Mouse (Mus musculus): ENCODE results near the gene Dnmt1. TPM values are rescaled to one million over a fixed set of nuclear protein-coding genes. Genes with fewer than 3 reads are reported as not detected.

Dnmt1 gene
- polyA plus RNA-seq, 1 experiment from 2014 or later: 92.4 TPM

DNA sequence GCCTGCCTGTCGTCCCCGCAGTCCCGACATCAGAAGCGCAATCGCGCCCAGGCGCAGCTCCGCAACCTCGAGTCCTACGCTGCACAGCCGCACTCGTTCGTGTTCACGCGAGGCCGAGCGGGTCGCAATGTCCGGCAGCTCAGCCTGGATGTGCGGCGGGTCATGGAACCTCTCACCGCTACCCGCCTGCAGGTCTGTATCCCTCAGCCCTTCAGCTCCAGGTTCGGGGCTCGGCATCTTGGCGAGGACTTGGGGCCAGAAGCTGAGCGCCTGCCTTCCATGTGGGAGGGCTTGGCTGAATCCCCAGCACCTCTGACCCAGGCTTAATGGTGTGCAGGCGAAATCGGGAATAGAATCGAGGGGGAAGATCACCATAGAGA lies 71.3 kb downstream of the Dnmt1 start:
- under 1% methylated on average over 30 of the region's 30 CpGs for WGBS

DNA sequence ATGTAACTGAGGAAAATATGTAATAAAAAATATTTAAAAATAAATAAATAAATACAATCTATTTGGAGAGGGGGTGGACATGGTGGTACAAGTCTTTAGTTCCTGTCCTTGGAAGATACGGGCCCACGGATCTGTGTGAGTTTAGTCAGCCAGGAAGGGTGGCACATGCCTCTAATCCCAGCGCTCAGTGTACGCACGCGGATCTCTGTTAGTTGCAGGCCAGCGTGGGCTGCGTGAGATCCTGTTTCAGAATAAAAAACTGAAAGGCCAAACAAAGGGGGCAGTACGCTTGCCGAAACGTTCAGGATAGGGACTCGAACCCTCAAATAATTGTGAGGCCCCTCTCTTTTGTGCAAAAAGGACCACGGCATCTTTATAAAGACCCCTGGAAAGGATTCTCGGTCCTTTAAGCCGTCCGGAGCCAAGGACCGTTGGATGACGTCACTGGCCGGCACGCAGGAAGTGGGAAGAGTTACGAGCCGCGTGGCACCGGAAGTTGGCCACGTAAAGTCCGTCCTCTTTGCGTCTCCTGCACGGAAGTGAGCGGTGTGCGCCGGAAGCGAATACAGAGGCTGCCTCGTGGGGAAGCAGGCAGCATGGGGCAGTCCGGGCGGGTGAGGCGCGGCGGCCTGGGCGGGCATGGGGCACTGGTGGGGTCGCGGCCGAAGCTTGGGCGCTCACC lies 71.8 kb downstream of the Dnmt1 start, which contains the start of gene Ppan:
TSS of gene Ppan (plus strand) at position 472 of the 682 bp plus-strand sequence.
- Histone ChIP-seq H3K4me3 (peak within 1 kb of the TSS; percentile 91), H3K9ac (peak within 1 kb of the TSS; percentile 83), H3K36me3 (peaks cover 36% of the 10 kb centered on the region), H3K4me1 (peaks cover 6% of the 10 kb centered on the region; the same call in 1 of the 2 replicates), H3K27ac (peak within 1 kb of the TSS; percentile 69; the same call in 1 of the 2 replicates), H3K4me2 (replicated peaks) (peak within 1 kb of the TSS; percentile 86), H3K27me3 (replicated peaks) (no peaks in the 10 kb centered on the region), H3K9me3 (0 out of 2 replicates have a peak, but pooled peaks cover 3% of the 10 kb centered on the region)
- WGBS: under 1% methylated on average over 43 of the region's 43 CpGs
- peak; percentile 97 for ATAC-seq (ENCODE audit: low FRiP score, low read depth)

More for the DNA sequence above, 71.3 kb downstream of the Dnmt1 start:
- Histone ChIP-seq H3K4me2 (replicated peaks) (peak overlapping the region; percentile 86), H3K9ac (peak overlapping the region; percentile 83), H3K27me3 (replicated peaks) (no peaks in the 10 kb centered on the region), H3K9me3 (0 out of 2 replicates have a peak, but pooled peaks cover 3% of the 10 kb centered on the region), H3K36me3 (peaks cover 41% of the 10 kb centered on the region), H3K27ac (peak overlapping the region; percentile 69; the same call in 1 of the 2 replicates), H3K4me3 (peak overlapping the region; percentile 91), H3K4me1 (peaks cover 6% of the 10 kb centered on the region; the same call in 1 of the 2 replicates)
- ATAC-seq (ENCODE audit: low FRiP score, low read depth): no peak; the same call in 1 of the 2 replicates

DNA sequence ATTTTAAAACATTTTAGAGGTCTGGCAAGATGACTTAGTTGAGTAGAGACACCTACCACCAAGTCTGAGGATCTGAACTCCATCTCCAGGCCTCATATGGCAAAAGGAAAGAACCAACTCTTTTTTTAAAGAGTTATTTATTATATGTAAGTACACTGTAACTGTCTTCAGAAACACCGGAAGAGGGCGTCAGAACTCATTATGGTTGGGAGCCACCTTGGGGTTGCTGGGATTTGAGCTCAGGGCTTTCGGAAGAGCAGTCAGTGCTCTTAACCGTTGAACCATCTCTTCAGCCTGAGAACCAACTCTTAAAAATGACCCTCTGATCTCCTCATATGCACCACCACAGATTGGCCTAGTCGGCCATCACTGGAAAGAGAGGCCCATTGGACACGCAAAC lies 72.5 kb downstream of the Dnmt1 start:
- ATAC-seq (ENCODE audit: low FRiP score, low read depth): no peak
- H3K9me3 ChIP-seq: 0 out of 2 replicates have a peak, but pooled peaks cover 3% of the 10 kb centered on the region
- H3K4me3 ChIP-seq: no peak overlapping the region
- H3K4me2 ChIP-seq (replicated peaks): peak overlapping the region; percentile 86
- H3K36me3 ChIP-seq: peaks cover 29% of the 10 kb centered on the region
- H3K4me1 ChIP-seq: peaks cover 6% of the 10 kb centered on the region; the same call in 1 of the 2 replicates
- 91% methylated on average over 6 of the region's 6 CpGs for WGBS
- H3K9ac ChIP-seq: no peak overlapping the region
- H3K27me3 ChIP-seq (replicated peaks): no peaks in the 10 kb centered on the region
- H3K27ac ChIP-seq: no peak overlapping the region

DNA sequence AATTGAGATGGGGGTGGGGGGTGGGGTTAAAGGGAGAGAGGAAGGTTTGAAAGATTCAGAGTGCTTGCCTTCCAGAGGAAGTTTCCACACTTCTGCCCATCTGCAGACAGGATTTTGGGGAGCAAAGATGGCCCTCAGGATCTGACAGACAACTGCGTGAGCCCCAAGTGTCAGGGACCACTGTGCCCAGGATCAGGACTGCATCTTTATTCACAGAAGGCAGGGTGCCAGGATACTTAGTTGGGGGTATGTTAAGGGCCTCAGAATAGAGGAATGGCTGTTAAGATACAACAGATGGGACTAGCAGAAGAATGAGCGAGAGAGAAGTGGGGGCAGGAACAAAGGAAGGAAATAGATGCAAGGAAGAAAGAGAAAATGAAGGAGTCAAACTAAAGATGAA lies 73.1 kb downstream of the Dnmt1 start:
- 0 out of 2 replicates have a peak, but pooled peaks cover 3% of the 10 kb centered on the region for H3K9me3 ChIP-seq
- no peak overlapping the region for H3K9ac ChIP-seq
- no peaks in the 10 kb centered on the region for H3K27me3 ChIP-seq (replicated peaks)
- H3K27ac ChIP-seq: no peak overlapping the region
- H3K4me1 ChIP-seq: peaks cover 6% of the 10 kb centered on the region; the same call in 1 of the 2 replicates
- peaks cover 23% of the 10 kb centered on the region for H3K36me3 ChIP-seq
- ATAC-seq (ENCODE audit: low FRiP score, low read depth): no peak
- 96% methylated on average over 2 of the region's 2 CpGs for WGBS
- no peak overlapping the region for H3K4me3 ChIP-seq
- no peak overlapping the region for H3K4me2 ChIP-seq (replicated peaks)

DNA sequence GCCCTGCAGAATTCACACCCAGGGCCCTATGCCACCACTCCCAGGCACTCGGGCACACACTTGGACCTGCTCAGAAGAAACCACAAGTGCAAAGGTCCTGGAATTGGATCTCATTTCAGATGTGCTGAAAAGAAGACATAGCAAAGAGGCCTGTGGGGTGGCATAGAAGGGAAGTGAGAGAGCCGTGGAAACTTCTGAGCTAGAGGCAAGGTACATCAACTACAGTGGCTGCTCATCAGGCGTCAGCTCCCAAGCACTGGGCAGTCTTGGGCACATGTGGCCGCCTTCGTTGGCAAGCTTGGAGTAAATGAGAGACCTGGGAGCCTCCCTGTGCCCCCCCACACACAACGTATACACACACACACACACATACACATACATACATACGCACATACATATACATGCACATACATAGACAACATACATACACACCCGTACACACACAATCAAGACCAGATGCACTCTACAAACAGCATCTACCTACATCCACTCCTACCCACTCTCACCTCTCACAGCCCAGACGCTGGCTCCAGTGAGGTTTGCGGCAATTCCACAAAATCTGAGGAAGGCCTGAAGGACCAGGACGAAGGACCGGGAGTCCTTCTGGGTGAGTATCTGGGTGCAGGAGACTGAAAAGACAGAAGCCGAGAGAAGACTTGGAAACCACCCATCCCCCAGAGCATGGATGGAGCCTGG lies 80.4 kb downstream of the Dnmt1 start, which contains the start of gene Angptl6:
TSS of gene Angptl6 (minus strand) at position 631 of the 696 bp plus-strand sequence.
- no peaks in the 10 kb centered on the region for H3K36me3 ChIP-seq
- no peaks in the 10 kb centered on the region for H3K9me3 ChIP-seq
- no peaks in the 10 kb centered on the region; the same call in 1 of the 2 replicates for H3K27me3 ChIP-seq (replicated peaks)
- peaks cover 3% of the 10 kb centered on the region; the same call in 1 of the 2 replicates for H3K4me1 ChIP-seq
- H3K4me3 ChIP-seq: peak within 1 kb of the TSS; percentile 34
- peak within 1 kb of the TSS; percentile 48 for H3K9ac ChIP-seq
- H3K27ac ChIP-seq: peak within 1 kb of the TSS; percentile 65
- ATAC-seq (ENCODE audit: low FRiP score, low read depth): no peak
- H3K4me2 ChIP-seq (replicated peaks): peak within 1 kb of the TSS; percentile 64
- WGBS: 95% methylated on average over 13 of the region's 13 CpGs

DNA sequence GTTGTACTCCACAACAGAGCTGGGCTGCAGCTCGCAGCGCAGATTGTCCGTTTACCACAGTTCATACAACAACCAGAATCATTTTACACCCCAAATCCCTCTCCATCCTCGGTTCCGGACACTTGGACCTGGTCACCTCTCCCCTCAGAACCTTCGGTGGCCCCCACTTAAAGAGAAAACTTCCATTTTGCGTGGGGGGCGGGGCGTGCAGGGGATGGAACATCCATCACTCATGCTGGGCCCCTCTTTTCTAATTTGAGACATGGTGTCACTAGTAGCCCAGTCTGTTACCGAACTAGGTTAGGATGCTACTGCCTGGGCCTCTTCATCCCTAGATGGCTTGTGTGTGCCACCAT lies 81.0 kb downstream of the Dnmt1 start:
- WGBS: 20% methylated on average over 10 of the region's 10 CpGs
- peak; percentile 14 for ATAC-seq (ENCODE audit: low FRiP score, low read depth)

DNA sequence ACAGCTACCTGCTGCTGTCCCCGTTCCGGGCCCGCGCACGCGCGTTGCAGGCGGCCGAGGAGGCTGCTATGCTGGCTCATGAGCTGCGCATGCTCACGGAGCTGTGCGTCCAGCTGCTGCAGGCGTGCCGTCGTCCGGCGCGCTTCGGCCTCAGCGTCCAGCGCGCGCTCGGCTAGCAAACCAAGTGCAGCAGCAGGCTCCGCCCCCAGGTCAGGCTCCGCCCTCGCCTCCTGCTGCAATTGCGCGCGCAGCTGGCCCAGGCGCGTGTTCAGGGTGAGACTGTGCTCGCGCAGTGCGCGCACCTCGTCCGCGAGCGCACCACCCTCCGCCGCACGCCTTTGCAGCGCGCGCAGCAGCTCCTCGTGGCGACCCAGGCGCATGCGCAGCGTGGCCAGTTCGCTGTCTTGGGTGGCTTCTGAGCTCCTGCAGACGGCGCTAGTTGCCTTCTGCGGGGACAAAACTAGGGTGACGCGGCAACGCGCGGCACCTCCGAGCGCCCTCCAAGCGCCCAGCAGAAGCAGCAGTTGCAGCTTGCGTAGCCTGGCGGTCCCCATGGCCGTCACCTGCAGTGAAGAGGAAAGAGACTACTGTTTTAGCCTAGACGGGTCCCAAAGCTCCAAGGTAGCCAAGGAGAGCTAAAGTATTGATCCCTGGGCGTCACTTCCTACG lies 81.5 kb downstream of the Dnmt1 start:
- H3K27ac ChIP-seq: peak overlapping the region; percentile 65
- peaks cover 3% of the 10 kb centered on the region; the same call in 1 of the 2 replicates for H3K4me1 ChIP-seq
- no peaks in the 10 kb centered on the region for H3K36me3 ChIP-seq
- H3K4me3 ChIP-seq: peak overlapping the region; percentile 34
- H3K4me2 ChIP-seq (replicated peaks): peak overlapping the region; percentile 64
- peak overlapping the region; percentile 48 for H3K9ac ChIP-seq
- H3K27me3 ChIP-seq (replicated peaks): no peaks in the 10 kb centered on the region; the same call in 1 of the 2 replicates
- no peaks in the 10 kb centered on the region for H3K9me3 ChIP-seq
- peak; percentile 95 for ATAC-seq (ENCODE audit: low FRiP score, low read depth)
- WGBS: under 1% methylated on average over 69 of the region's 69 CpGs

More for the DNA sequence above, 81.0 kb downstream of the Dnmt1 start:
- H3K9ac ChIP-seq: peak overlapping the region; percentile 48
- peak overlapping the region; percentile 65 for H3K27ac ChIP-seq
- no peaks in the 10 kb centered on the region; the same call in 1 of the 2 replicates for H3K27me3 ChIP-seq (replicated peaks)
- peaks cover 3% of the 10 kb centered on the region; the same call in 1 of the 2 replicates for H3K4me1 ChIP-seq
- no peaks in the 10 kb centered on the region for H3K36me3 ChIP-seq
- peak overlapping the region; percentile 34 for H3K4me3 ChIP-seq
- no peaks in the 10 kb centered on the region for H3K9me3 ChIP-seq
- peak overlapping the region; percentile 64 for H3K4me2 ChIP-seq (replicated peaks)

DNA sequence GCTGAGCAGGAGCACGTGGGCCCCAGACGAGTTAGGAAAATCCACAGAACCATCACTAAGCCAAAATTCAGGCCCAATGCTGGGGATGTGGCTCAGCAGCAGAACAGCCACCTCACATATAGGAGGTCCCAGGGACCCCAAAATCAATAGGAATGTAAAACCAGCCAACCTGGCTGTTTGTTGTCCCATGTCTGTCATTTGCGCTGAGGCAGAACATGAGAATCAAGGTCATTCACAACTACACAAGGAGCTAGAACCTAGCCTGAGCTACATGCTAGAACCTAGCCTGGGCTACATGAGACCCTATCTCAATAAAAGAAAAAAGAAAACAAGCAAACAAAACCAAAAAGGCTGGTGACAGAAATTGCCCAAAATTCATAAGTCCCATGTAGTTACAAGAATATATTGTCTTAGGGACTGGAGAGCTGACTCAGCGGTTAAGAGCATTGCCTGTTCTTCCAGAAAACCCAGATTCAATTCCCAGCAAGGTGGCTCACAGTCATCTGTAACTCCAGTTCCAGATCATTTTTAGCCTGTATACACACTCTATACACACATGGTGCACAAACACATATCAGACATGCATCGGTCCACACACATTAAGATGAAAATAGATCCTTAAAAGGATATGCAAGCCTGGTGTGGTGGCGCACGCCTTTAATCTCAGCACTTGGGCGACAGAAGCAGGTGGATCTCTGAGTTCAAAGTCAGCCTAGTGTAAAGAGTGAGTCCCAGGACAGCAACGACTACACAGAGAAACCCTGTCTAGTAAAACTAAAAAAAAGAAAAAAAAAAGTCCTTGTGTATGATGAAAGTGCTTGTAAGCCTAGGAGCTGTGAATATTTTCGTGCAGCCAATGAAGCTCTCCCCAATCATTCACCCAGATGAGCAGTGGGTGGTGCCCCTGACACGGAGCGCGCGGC lies 82.3 kb downstream of the Dnmt1 start:
- WGBS: 37% methylated on average over 14 of the region's 14 CpGs
- Histone ChIP-seq H3K9me3 (no peaks in the 10 kb centered on the region), H3K36me3 (no peaks in the 10 kb centered on the region), H3K4me1 (peaks cover 3% of the 10 kb centered on the region; the same call in 1 of the 2 replicates), H3K9ac (0 out of 2 replicates have a peak overlapping the region, but pooled peaks have one; percentile 8), H3K4me2 (replicated peaks) (peak overlapping the region; percentile 64), H3K27me3 (replicated peaks) (no peaks in the 10 kb centered on the region; the same call in none of the 2 replicates), H3K27ac (no peak overlapping the region), H3K4me3 (peak overlapping the region; percentile 34)
- peak; percentile 4; the same call in 1 of the 2 replicates for ATAC-seq (ENCODE audit: low FRiP score, low read depth)

DNA sequence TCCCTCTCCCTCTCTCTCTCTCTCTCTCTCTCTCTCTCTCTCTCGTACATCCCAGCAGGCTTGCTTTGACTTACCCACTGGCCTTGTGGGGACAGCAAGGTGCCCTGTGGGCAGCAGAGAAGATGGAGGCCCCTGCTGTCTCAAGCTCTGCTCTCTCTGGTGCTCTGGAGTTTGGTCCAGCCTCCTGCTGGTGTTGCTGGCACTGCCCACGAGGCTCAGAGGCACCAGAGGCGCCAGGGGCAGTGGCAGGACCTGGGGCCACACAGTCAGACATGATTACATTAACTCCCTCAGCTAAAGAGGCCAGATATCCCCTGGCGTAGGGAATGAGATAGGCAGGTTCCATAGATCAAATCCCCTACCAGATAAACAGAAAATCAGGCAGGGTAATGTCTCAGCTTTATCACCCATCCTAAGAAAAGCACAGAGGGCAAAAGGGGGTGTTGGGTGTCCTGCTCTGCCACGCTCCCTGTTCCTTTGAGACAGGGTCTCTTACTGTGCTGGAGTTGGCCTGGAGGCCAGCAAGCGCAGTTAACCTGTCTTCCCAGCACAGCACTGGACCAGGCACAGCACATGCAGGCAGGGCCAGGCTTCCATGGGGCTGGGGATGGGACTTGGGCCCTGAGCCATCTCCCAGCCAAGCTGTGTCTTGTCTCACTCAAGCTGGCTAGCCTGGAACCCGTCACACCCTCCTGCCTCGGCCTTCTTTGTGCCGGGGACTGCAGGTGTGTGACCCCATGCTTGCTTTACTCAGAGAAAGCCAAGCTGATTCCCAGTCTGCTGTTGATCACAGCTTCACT lies 83.2 kb downstream of the Dnmt1 start:
- Histone ChIP-seq H3K9me3 (no peaks in the 10 kb centered on the region), H3K27ac (no peak overlapping the region), H3K4me2 (replicated peaks) (no peak overlapping the region), H3K36me3 (no peaks in the 10 kb centered on the region), H3K9ac (no peak overlapping the region), H3K4me3 (no peak overlapping the region), H3K4me1 (peaks cover 3% of the 10 kb centered on the region; the same call in 1 of the 2 replicates), H3K27me3 (replicated peaks) (peaks cover 1% of the 10 kb centered on the region)
- WGBS: 72% methylated on average over 8 of the region's 9 CpGs
- ATAC-seq (ENCODE audit: low FRiP score, low read depth): no peak

DNA sequence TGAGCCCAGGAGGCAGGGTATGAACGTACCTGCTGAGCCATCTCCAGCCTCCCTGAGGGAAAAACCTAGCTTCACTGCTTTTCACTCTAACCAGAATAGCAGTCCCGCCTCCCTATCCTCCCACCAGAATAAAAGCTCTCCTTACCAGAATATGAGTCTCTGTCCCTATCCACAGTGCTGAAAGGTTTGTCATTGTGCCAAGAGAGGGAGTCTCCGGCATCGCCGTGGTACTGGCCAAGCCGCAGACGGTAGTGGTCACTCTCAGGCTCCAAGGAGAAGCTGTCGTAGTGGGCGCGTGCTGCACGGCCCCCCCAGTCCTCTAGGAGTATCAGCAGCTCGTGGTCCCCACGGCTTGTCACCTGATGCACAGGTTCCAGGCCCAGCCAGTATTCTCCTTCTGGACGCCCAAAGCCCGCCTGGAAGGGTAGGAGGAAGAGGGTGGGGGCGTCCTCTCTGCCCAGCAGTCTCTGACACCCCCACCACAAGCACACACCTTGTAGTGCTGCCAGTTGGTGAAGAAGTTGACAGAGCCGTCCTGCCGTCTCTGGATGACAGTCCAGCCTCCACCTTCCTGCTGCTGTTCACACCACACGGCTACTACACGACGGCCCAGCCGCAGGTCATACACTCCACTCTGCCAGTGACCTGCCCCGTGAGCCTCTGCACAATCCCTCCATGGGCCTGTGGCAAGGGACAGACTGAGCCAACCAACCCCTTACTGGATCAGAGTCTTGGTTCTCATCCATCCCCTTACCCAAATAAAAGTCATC lies 84.5 kb downstream of the Dnmt1 start:
- Histone ChIP-seq H3K27me3 (replicated peaks) (peaks cover 14% of the 10 kb centered on the region), H3K4me3 (no peak overlapping the region), H3K9ac (no peak overlapping the region), H3K36me3 (no peaks in the 10 kb centered on the region), H3K4me1 (peaks cover 3% of the 10 kb centered on the region; the same call in 1 of the 2 replicates), H3K9me3 (no peaks in the 10 kb centered on the region), H3K4me2 (replicated peaks) (no peak overlapping the region), H3K27ac (no peak overlapping the region)
- 70% methylated on average over 23 of the region's 23 CpGs for WGBS
- ATAC-seq (ENCODE audit: low FRiP score, low read depth): no peak
